Mouse (Mus musculus) CH12.LX (cell line): ENCODE data around the gene Ankmy2. TPM values are rescaled to one million over a fixed set of nuclear protein-coding genes. Genes with fewer than 3 reads are reported as not detected.

Source experiments
- DNase-seq: peaks from one replicate; pipeline ENCODE4 v3.0.0-alpha.2; 2013; ENCODE audit errors: extremely low read depth
- H3K27ac ChIP-seq: 2 replicates; pipeline ENCODE4 v1.5.1; 2012; ENCODE audit warnings: low read depth, mild to moderate bottlenecking, control low read depth, moderate library complexity; ENCODE audit not compliant: insufficient read depth
- H3K27me3 ChIP-seq: replicated peaks from 2 replicates; pipeline ENCODE3; 2012; ENCODE audit warnings: inconsistent platforms
- H3K36me3 ChIP-seq, 2 experiments: replicated peaks in 1 of 2; 2 replicates each; pipeline versions ENCODE3 to v1.6.1; 2012; ENCODE audit warnings: inconsistent platforms in 1 of 2, low read length in 1 of 2, mild to moderate bottlenecking in 1 of 2, mixed read lengths in 1 of 2, moderate library complexity in 1 of 2; ENCODE audit not compliant: control insufficient read depth in 1 of 2, insufficient read depth in 1 of 2
- H3K4me1 ChIP-seq, 2 experiments: 2 replicates each; pipeline ENCODE4 v1.6.1; 2012; ENCODE audit warnings: inconsistent platforms in 1 of 2, moderate library complexity in 1 of 2; ENCODE audit not compliant: insufficient read depth in 2 of 2, control insufficient read depth in 1 of 2
- H3K4me2 ChIP-seq: 2 replicates; pipeline ENCODE4 v1.6.1; 2012; ENCODE audit warnings: low read depth, mild to moderate bottlenecking, control low read depth; ENCODE audit not compliant: poor library complexity, insufficient read depth, severe bottlenecking
- H3K4me3 ChIP-seq, 3 experiments: fragments of 150-350 bp in 1 of 3; sonication (generic) in 1 of 3; replicated peaks in 1 of 3; 2 replicates each; pipeline versions ENCODE3 to v1.5.1; 2011 to 2012; ENCODE audit warnings: low read depth in 2 of 3, low read length in 2 of 3, mild to moderate bottlenecking in 2 of 3, moderate library complexity in 2 of 3, control low read depth in 1 of 3, improper control_type of control experiment in 1 of 3, inconsistent platforms in 1 of 3, mixed read lengths in 1 of 3; ENCODE audit not compliant: poor library complexity in 1 of 3
- H3K79me2 ChIP-seq: replicated peaks from 2 replicates; pipeline ENCODE4 v1.6.1; 2012; ENCODE audit warnings: mild to moderate bottlenecking, moderate library complexity; ENCODE audit not compliant: control insufficient read depth, poor library complexity, insufficient read depth, severe bottlenecking; ENCODE audit errors: extremely low read depth
- H3K9ac ChIP-seq: 2 replicates; pipeline ENCODE4 v1.6.1; 2012; ENCODE audit warnings: low read depth, mild to moderate bottlenecking, control low read depth, moderate library complexity; ENCODE audit not compliant: insufficient read depth
- H3K9me3 ChIP-seq: replicated peaks from 2 replicates; pipeline ENCODE3; 2012; ENCODE audit warnings: low read length, inconsistent platforms, mixed read lengths
- BHLHE40 ChIP-seq: IDR thresholded peaks from 2 replicates; pipeline ENCODE4 v1.6.1; 2011; ENCODE audit warnings: mild to moderate bottlenecking, low read depth, low read length, improper control_type of control experiment
- CHD1 ChIP-seq: IDR thresholded peaks from 2 replicates; pipeline ENCODE4 v1.6.1; 2012; ENCODE audit warnings: low read depth, low read length, improper control_type of control experiment, inconsistent platforms
- CTCF ChIP-seq, 2 experiments: IDR thresholded peaks in 1 of 2; conservative IDR thresholded peaks in 1 of 2; 2 replicates each; pipeline ENCODE4 v1.5.1; 2011 to 2012; ENCODE audit warnings: low read depth in 2 of 2, low read length in 2 of 2, improper control_type of control experiment in 1 of 2, inconsistent platforms in 1 of 2, mild to moderate bottlenecking in 1 of 2, moderate library complexity in 1 of 2
- ETS1 ChIP-seq: conservative IDR thresholded peaks from 2 replicates; pipeline ENCODE4 v1.6.1; 2012; ENCODE audit warnings: low read depth, mild to moderate bottlenecking, inconsistent platforms, low read length, improper control_type of control experiment, moderate library complexity
- HCFC1 ChIP-seq: IDR thresholded peaks from 2 replicates; pipeline ENCODE4 v1.6.1; 2012; ENCODE audit warnings: low read depth, mild to moderate bottlenecking, inconsistent platforms, low read length, improper control_type of control experiment
- IRF4 ChIP-seq: IDR thresholded peaks from 2 replicates; pipeline ENCODE4 v1.6.1; 2014; ENCODE audit warnings: low read depth, mild to moderate bottlenecking, inconsistent platforms, low read length, improper control_type of control experiment
- MAX ChIP-seq: IDR thresholded peaks from 2 replicates; pipeline ENCODE4 v1.6.1; 2011; ENCODE audit warnings: low read length, improper control_type of control experiment
- MXI1 ChIP-seq: IDR thresholded peaks from 2 replicates; pipeline ENCODE4 v1.6.1; 2011; ENCODE audit warnings: mild to moderate bottlenecking, low read depth, low read length, improper control_type of control experiment
- MYC ChIP-seq: IDR thresholded peaks from 2 replicates; pipeline ENCODE4 v1.6.1; 2011; ENCODE audit warnings: low read depth, mild to moderate bottlenecking, improper control_type of control experiment, low read length
- NELFE ChIP-seq: IDR thresholded peaks from 2 replicates; pipeline ENCODE4 v1.6.1; 2011; ENCODE audit warnings: low read depth, low read length, improper control_type of control experiment
- NRF1 ChIP-seq: IDR thresholded peaks from 2 replicates; pipeline ENCODE4 v1.6.1; 2014; ENCODE audit warnings: low read depth, mild to moderate bottlenecking, inconsistent platforms, low read length, improper control_type of control experiment, moderate library complexity
- POLR2A ChIP-seq: IDR thresholded peaks from 2 replicates; pipeline ENCODE4 v1.6.1; 2011; ENCODE audit warnings: low read depth, mild to moderate bottlenecking, improper control_type of control experiment, low read length
- SIN3A ChIP-seq: IDR thresholded peaks from 2 replicates; pipeline ENCODE4 v1.6.1; 2012; ENCODE audit warnings: low read length, improper control_type of control experiment, inconsistent platforms
- SMC3 ChIP-seq: IDR thresholded peaks from 2 replicates; pipeline ENCODE4 v1.6.1; 2011; ENCODE audit warnings: low read depth, low read length, improper control_type of control experiment
- TBP ChIP-seq: conservative IDR thresholded peaks from 2 replicates; pipeline ENCODE4 v1.6.1; 2011; ENCODE audit warnings: low read depth, low read length, improper control_type of control experiment
- TCF12 ChIP-seq: IDR thresholded peaks from 2 replicates; pipeline ENCODE4 v1.6.1; 2014; ENCODE audit warnings: low read depth, mild to moderate bottlenecking, inconsistent platforms, low read length, improper control_type of control experiment
- UBTF ChIP-seq: IDR thresholded peaks from 2 replicates; pipeline ENCODE4 v1.6.1; 2012; ENCODE audit warnings: low read depth, mild to moderate bottlenecking, inconsistent platforms, low read length, improper control_type of control experiment, moderate library complexity
- USF2 ChIP-seq: conservative IDR thresholded peaks from 2 replicates; pipeline ENCODE4 v1.6.1; 2011; ENCODE audit warnings: low read depth, low read length, improper control_type of control experiment
- dilution Hi-C: fragments of 300-500 bp; cut with MboI; formaldehyde crosslinking; loops from 2 replicates; pipeline ENCODE4 v1.14.3; 2020; ENCODE audit warnings: low sequenced_read_pairs; ENCODE audit not compliant: extremely low pct_unique_long_range_greater_than_20kb, extremely low pct_ligation_motif_present
- in situ Hi-C: fragments of 300-500 bp; cut with MboI; formaldehyde crosslinking; loops from 3 replicates; pipeline ENCODE4 v1.14.3; 2019; ENCODE audit warnings: low sequenced_read_pairs, low pct_ligation_motif_present, low pct_unique_long_range_greater_than_20kb, mixed read lengths
- polyA plus RNA-seq: library from polyadenylated mRNA; unstranded; fragments of >175 nt; gene quantifications from 2 replicates; pipeline ENCODE4 v1.2.1, GENCODE M21; 2012; ENCODE audit warnings: low read depth; ENCODE audit not compliant: insufficient read length
- total RNA-seq, 2 experiments: library from RNA; depleted of rRNA; stranded (reverse); fragments of 300-350 nt in 1 of 2; fragments of >200 nt in 1 of 2; gene quantifications; 2 replicates each; pipeline ENCODE4 v1.2.3; 2012 to 2014

Ankmy2 gene
- total and polyA plus RNA-seq, 3 experiments, result 13.8 to 19.1 (median 16.7) TPM

- in situ Hi-C loops, result no loop called here
- peak; percentile 5; the same call in 1 of the 2 replicates for TF ChIP-seq HCFC1
- TF ChIP-seq ETS1, result no peak
- H3K4me3 ChIP-seq, result peak overlapping the region; percentile 58 to 96 (median 72)
These were observed 357 bp downstream of the Ankmy2 start for GRCm38 (mm10) chr12:36157304-36157637.

GRCm38 (mm10) chr12:36157638-36158308 lies 859 bp downstream of the Ankmy2 start, which contains the start of gene Bzw2:
Gene Bzw2 (minus strand): TSS chr12:36158080.
- in situ Hi-C loops (no loop called here), dilution Hi-C loops (no loop called here)
- H3K9me3 ChIP-seq, result no peaks in the 10 kb centered on the region
- peaks cover 0 to 21% of the 10 kb centered on the region in 2 experiments for H3K36me3 ChIP-seq
- H3K27ac ChIP-seq, result peak within 1 kb of the TSS; percentile 76
- H3K27me3 ChIP-seq, result no peaks in the 10 kb centered on the region
- TF ChIP-seq SMC3 (no peak), MXI1 (peak; percentile 92), NRF1 (0 out of 2 replicates have a peak, but pooled peaks have one; percentile 17), POLR2A (0 out of 2 replicates have a peak, but pooled peaks have one; percentile 43), MYC (peak; percentile 87), MAX (peak; percentile 85), TBP (peak; percentile 81), CHD1 (no peak), TCF12 (no peak; the same call in 1 of the 2 replicates), UBTF (no peak), ETS1 (0 out of 2 replicates have a peak, but pooled peaks have one; percentile 2), CTCF (conservative IDR thresholded peaks at IDR 0.05 in 1 of 2, IDR thresholded peaks at IDR 0.05 in 1 of 2; ENCODE audit: low read depth in 2 of 2, low read length in 2 of 2) (no peak), SIN3A (peak; percentile 43; the same call in 1 of the 2 replicates), BHLHE40 (peak; percentile 35; the same call in 1 of the 2 replicates), NELFE (peak; percentile 52), IRF4 (no peak), USF2 (no peak), HCFC1 (no peak; the same call in none of the 2 replicates)
- peak; percentile 74 for DNase-seq
- peak within 1 kb of the TSS; percentile 93 for H3K4me2 ChIP-seq
- peaks cover 32% of the 10 kb centered on the region for H3K79me2 ChIP-seq
- peak within 1 kb of the TSS; percentile 58 to 96 (median 72) for H3K4me3 ChIP-seq
- H3K4me1 ChIP-seq, result peaks cover 12 to 22% of the 10 kb centered on the region in 2 experiments
- peak within 1 kb of the TSS; percentile 81 for H3K9ac ChIP-seq

More at GRCm38 (mm10) chr12:36157304-36157637, 357 bp downstream of the Ankmy2 start:
- H3K4me1 ChIP-seq, result peaks cover 12 to 27% of the 10 kb centered on the region in 2 experiments
- H3K27ac ChIP-seq, result peak overlapping the region; percentile 76
- H3K9ac ChIP-seq, result peak overlapping the region; percentile 81
- no peak for DNase-seq
- peaks cover 37% of the 10 kb centered on the region for H3K79me2 ChIP-seq
- H3K36me3 ChIP-seq, result peaks cover 0 to 20% of the 10 kb centered on the region in 2 experiments
- H3K27me3 ChIP-seq, result no peaks in the 10 kb centered on the region
- H3K4me2 ChIP-seq, result peak overlapping the region; percentile 93; the same call in 1 of the 2 replicates
- H3K9me3 ChIP-seq, result no peaks in the 10 kb centered on the region
- dilution Hi-C loops, result no loop called here
